Mouse (Mus musculus): ENCODE measurements at regions not wholly inside any gene's neighbourhood (a gene's known extent, or its start where the extent isn't known, plus 50 kb on each side); places are given as distances from the start of the nearest gene placed in this dataset.

- DNase-seq = no peak
These were observed 1351.9 kb upstream of the Zeb2 start for GRCm38 (mm10) chr2:46468936-46469629.

- DNase-seq = no peak
These were observed 1348.2 kb upstream of the Zeb2 start for GRCm38 (mm10) chr2:46465389-46465788.

GRCm38 (mm10) chr2:46464913-46465312 is 1347.7 kb upstream of the Zeb2 start:
- no peak for DNase-seq

GRCm38 (mm10) chr2:46462670-46463069 is 1345.5 kb upstream of the Zeb2 start:
- no peak for DNase-seq

GRCm38 (mm10) chr2:46450698-46451097 is 1333.5 kb upstream of the Zeb2 start:
- DNase-seq = no peak

GRCm38 (mm10) chr2:46445306-46445705 is 1328.1 kb upstream of the Zeb2 start:
- no peak for DNase-seq

- DNase-seq = peak; percentile 19
These were observed 1326.5 kb upstream of the Zeb2 start for GRCm38 (mm10) chr2:46443686-46444180.

- DNase-seq = no peak
These were observed 1326.0 kb upstream of the Zeb2 start for GRCm38 (mm10) chr2:46443061-46443685.

GRCm38 (mm10) chr2:46442576-46442975 is 1325.4 kb upstream of the Zeb2 start:
- no peak for DNase-seq

GRCm38 (mm10) chr2:46441927-46442326 is 1324.7 kb upstream of the Zeb2 start:
- no peak for DNase-seq

- DNase-seq = no peak
These were observed 1324.2 kb upstream of the Zeb2 start for GRCm38 (mm10) chr2:46441348-46441747.

GRCm38 (mm10) chr2:46440038-46440437 is 1322.8 kb upstream of the Zeb2 start:
- DNase-seq = no peak

- no peak for DNase-seq
These were observed 1301.1 kb upstream of the Zeb2 start for GRCm38 (mm10) chr2:46418281-46418680.

GRCm38 (mm10) chr2:46402373-46403114 is 1285.3 kb upstream of the Zeb2 start:
- no peak for DNase-seq

GRCm38 (mm10) chr2:46394161-46394560 is 1277.0 kb upstream of the Zeb2 start:
- DNase-seq = no peak

- DNase-seq = no peak
These were observed 1255.8 kb upstream of the Zeb2 start for GRCm38 (mm10) chr2:46372847-46373461.

- no peak for DNase-seq
These were observed 1254.6 kb upstream of the Zeb2 start for GRCm38 (mm10) chr2:46371755-46372154.

- no peak for DNase-seq
These were observed 1253.8 kb upstream of the Zeb2 start for GRCm38 (mm10) chr2:46370949-46371348.

GRCm38 (mm10) chr2:46368882-46369281 is 1251.7 kb upstream of the Zeb2 start:
- no peak for DNase-seq

- DNase-seq = no peak
These were observed 1248.9 kb upstream of the Zeb2 start for GRCm38 (mm10) chr2:46366135-46366485.

GRCm38 (mm10) chr2:46365428-46366134 is 1248.4 kb upstream of the Zeb2 start:
- no peak for DNase-seq

GRCm38 (mm10) chr2:46360049-46360712 is 1243.0 kb upstream of the Zeb2 start:
- DNase-seq = no peak

Data from right cerebral cortex, postnatal 14 days (tissue).